Mouse (Mus musculus) cerebellum, adult 2 months (tissue): ENCODE results near the gene Ifi203. TPM values are rescaled to one million over a fixed set of nuclear protein-coding genes. Genes with fewer than 3 reads are reported as not detected.
"Not testable (repeated sequence)": the region's sequence is repeated elsewhere in the genome, so short reads cannot be mapped to it uniquely, and the experiment has no call there.

Experiments
- DNase-seq, 2 experiments: peaks; one replicate each; pipeline ENCODE4 v3.0.0; 2021
- H3K27ac ChIP-seq: fragments of 200-500 bp; 2 replicates; pipeline ENCODE4 v1.5.1; 2012; ENCODE audit warnings: low read length, control low read depth, inconsistent platforms; ENCODE audit not compliant: insufficient read depth
- H3K27me3 ChIP-seq: fragments of 200-500 bp; 2 replicates; pipeline ENCODE4 v1.6.1; 2012; ENCODE audit warnings: inconsistent platforms, mild to moderate bottlenecking, low read length, moderate library complexity; ENCODE audit not compliant: control insufficient read depth, insufficient read depth
- H3K4me1 ChIP-seq: fragments of 200-500 bp; 2 replicates; pipeline ENCODE4 v1.6.1; 2011; ENCODE audit warnings: low read length; ENCODE audit not compliant: control insufficient read depth, insufficient read depth
- H3K4me3 ChIP-seq: fragments of 200-500 bp; replicated peaks from 2 replicates; pipeline ENCODE3; 2011; ENCODE audit warnings: mild to moderate bottlenecking, low read depth, low read length, control low read depth; ENCODE audit not compliant: insufficient read depth
- CTCF ChIP-seq: fragments of 200-500 bp; IDR thresholded peaks from 2 replicates; pipeline ENCODE4 v1.5.1; 2011; ENCODE audit warnings: low read depth, mild to moderate bottlenecking, control low read depth, low read length, moderate library complexity, borderline replicate concordance; ENCODE audit not compliant: insufficient read depth
- POLR2A ChIP-seq: fragments of 200-500 bp; IDR thresholded peaks from 2 replicates; pipeline ENCODE4 v1.6.1; 2011; ENCODE audit warnings: low read length, control low read depth, borderline replicate concordance; ENCODE audit not compliant: insufficient read depth
- WGBS: fragments of 180-500 bp; shearing (Covaris S2); methylation state at CpG from one replicate; pipeline ENCODE4 v1.1.7; 2018; 5-methylcytosine and 5-hydroxymethylcytosine counted together
- polyA plus RNA-seq: library from polyadenylated mRNA; depleted of rRNA; stranded (reverse); fragments of >200 nt; gene quantifications from 2 replicates; pipeline ENCODE4 v1.2.3, GENCODE M21; 2012; rRNA removed

Ifi203 gene
- polyA plus RNA-seq, 1 experiment = 1.7 TPM

DNA sequence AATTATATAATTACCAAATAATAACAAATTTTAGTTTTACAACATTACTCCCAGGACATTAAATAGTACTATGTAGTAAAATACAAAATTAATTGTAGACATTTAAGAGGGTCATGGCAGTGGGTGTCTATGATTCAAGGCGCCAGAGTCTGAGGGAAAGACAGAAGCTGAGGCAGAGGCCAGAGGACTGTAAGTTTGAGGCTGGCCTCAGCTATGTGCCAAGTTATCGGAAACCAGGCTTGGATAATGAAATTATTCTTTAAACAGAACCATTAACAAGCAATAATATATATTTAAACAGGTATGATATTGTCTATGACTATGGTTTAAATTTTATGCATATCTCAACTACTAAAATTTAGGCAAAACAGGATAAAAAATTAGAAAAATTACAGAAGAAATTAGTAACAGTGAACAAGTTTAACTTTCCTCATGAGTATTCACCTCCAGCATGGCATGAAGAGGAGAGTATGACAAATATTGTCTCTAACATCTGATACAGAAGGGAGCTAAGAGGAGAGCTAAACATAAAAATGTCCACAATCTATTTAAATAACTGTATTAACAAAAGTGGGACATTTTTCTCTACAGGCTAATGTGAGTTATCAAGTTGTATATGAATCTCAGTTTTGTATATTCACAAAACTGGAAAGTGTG, 30.5 kb downstream of the Ifi203 start:
- TF ChIP-seq CTCF (no peak), POLR2A (no peak)
- no peak for DNase-seq
- H3K4me3 ChIP-seq = no peak overlapping the region
- no peak overlapping the region for H3K27ac ChIP-seq
- no peaks in the 10 kb centered on the region for H3K4me1 ChIP-seq
- 94% methylated on average over 2 of the region's 2 CpGs for WGBS
- no peaks in the 10 kb centered on the region for H3K27me3 ChIP-seq

DNA sequence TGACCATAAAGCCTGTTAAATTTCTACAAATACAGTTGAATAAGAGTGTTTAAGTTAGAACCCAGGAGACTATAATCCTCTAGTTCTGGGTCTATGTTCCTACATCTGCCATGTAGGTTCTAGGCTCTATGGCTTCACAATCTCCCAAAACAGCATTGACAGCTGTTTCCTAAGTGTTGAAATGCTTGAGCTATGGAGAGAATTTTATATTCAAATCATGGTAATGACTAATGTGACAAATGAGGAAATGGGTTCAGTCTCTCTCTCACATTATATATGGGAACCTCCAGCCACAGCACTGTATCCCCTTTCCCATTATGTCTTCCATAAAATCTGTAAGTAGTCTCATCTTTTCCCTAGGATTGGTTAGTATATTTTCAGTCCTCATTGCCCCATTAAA, 34.1 kb downstream of the Ifi203 start:
- not testable (repeated sequence) for DNase-seq, H3K4me3 ChIP-seq, H3K27me3 ChIP-seq, H3K4me1 ChIP-seq, H3K27ac ChIP-seq

DNA sequence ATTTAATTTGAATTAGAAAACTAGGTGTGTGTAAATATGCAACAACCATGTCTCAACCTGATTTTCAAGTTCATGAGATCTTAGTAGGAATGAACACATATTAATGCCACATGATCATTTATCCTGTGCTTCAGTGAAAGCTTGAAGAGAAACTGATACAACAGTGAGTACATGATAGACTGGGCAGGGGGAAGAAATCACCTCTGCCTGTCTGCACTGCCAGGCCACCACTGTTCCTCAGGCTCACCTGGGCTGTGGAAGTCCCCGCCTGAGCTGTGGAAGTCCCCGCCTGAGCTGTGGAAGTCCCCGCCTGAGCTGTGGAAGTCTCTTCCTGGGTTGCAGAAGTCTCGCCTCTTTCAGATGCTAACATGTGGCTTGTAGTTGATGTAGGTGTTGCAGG, 36.6 kb downstream of the Ifi203 start:
- DNase-seq, H3K27me3 ChIP-seq, H3K4me1 ChIP-seq, H3K27ac ChIP-seq, H3K4me3 ChIP-seq: not testable (repeated sequence)
- 89% methylated on average over 4 of the region's 4 CpGs for WGBS

- H3K4me3 ChIP-seq, H3K27ac ChIP-seq, H3K27me3 ChIP-seq, DNase-seq, H3K4me1 ChIP-seq: not testable (repeated sequence)
Measured at GRCm38 (mm10) chr1:173889741-173890140, 52.7 kb downstream of the Ifi203 start.

DNA sequence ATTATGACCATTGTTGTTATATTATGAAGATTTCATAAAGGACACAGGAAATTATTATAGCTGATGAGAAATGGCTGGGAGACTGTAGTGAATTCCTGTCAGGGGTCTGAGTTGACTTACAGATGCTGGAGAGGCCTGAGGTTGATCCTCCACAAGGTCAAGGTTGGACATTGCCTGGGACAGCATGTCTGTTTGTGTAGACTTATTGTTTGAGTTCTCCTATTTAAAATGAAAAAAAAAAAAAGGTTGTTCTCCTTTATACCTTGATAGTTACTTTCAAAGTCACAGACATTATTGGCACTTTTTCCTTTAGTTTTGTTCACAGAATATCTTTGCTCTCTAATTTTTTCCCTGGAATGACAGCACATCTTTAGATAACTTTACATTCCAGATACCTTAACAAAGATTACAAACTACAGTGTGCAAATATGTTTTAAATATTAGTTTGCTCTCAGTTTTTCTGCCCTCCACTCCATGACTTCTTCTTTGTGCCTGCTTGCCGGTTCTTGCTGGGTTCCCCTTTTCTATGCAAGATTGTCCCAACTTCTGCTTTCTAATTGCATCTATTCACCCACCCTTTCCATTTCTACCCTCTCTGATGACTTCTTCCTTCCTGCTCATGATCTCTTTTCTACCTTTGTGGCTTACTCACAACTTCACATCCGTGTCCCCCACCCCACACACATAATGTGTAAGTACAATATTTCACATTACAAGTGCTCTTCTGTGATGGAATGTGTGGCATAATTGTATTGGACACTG, 55.3 kb downstream of the Ifi203 start:
- DNase-seq = not testable (repeated sequence)
- WGBS = 100% methylated on average over 1 of the region's 2 CpGs

GRCm38 (mm10) chr1:173880004-173880666, 62.3 kb downstream of the Ifi203 start:
- 8% methylated on average over 3 of the region's 3 CpGs for WGBS
- H3K27ac ChIP-seq, H3K4me3 ChIP-seq, H3K27me3 ChIP-seq, H3K4me1 ChIP-seq: not testable (repeated sequence)
- peak; percentile 11 to 48 for DNase-seq

More for the DNA sequence above, 55.3 kb downstream of the Ifi203 start:
- not testable (repeated sequence) for H3K4me3 ChIP-seq, H3K27ac ChIP-seq, H3K27me3 ChIP-seq, H3K4me1 ChIP-seq

DNA sequence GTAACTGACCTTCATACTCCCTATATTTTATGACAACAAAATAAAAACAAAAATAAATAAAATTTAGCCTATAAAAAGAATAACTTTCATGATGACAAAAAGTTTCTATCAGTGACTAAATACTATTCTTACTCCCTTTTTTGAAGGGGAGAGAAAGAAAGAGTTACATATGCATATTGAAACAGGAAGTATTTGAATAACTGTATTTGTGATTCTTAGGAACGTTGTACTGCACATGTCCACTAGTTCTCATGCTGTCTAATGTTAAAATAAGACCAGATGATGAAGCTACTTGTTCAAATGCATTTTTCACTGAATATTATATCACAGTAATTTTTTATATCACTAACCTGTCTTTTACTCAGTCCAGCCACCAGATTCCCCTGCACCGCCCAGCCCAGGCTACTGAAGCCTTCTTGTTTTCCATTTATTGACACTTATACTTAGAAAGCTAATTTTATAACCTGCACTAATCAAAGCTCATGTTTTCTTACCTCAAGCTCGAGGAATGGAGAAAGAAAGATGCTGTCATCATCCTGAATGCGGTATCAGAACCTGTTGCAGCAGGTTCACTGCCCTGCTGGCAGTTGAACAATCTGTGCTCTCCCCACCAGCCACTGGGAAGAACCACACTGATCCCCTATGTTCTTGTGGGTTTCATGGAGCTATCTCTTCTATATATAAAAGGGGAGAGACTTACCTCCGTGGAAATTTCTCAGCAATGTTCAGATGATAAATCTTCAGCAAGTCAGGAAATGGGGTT, 63.1 kb downstream of the Ifi203 start:
- H3K27me3 ChIP-seq, H3K4me3 ChIP-seq, H3K27ac ChIP-seq, DNase-seq, H3K4me1 ChIP-seq: not testable (repeated sequence)
- 39% methylated on average over 5 of the region's 5 CpGs for WGBS

- H3K27me3 ChIP-seq, DNase-seq, H3K4me1 ChIP-seq, H3K4me3 ChIP-seq, H3K27ac ChIP-seq: not testable (repeated sequence)
- 55% methylated on average over 6 of the region's 6 CpGs for WGBS
Measured at GRCm38 (mm10) chr1:173878264-173878663, 64.2 kb downstream of the Ifi203 start.

- H3K27ac ChIP-seq, H3K4me3 ChIP-seq, DNase-seq, H3K4me1 ChIP-seq, H3K27me3 ChIP-seq: not testable (repeated sequence)
- WGBS = 53% methylated on average over 1 of the region's 1 CpGs
Measured at GRCm38 (mm10) chr1:173877125-173877524, 65.3 kb downstream of the Ifi203 start.

Other genes starting within 250 kb of the Ifi203 start
- gene Ifi207, start 200.9 kb downstream of the Ifi203 start, polyA plus RNA-seq = 0.15 and 0.21 TPM in 2 replicates
- gene Ifi204, start 175.7 kb downstream of the Ifi203 start, polyA plus RNA-seq = 0.16 and 0.30 TPM in 2 replicates
- gene Ifi211, start 29.6 kb downstream of the Ifi203 start, polyA plus RNA-seq = 0.11 and 0.14 TPM in 2 replicates
- gene Mndal, start 181 bp downstream of the Ifi203 start, polyA plus RNA-seq = 3.5 TPM in 2 replicates
- gene Ifi202b, start 40.1 kb upstream of the Ifi203 start, polyA plus RNA-seq = not detected in 2 replicates
- not detected in 2 replicates for gene Ifi205, start 89.1 kb upstream of the Ifi203 start, polyA plus RNA-seq
- not detected in 2 replicates for gene Olfr433, start 98.0 kb upstream of the Ifi203 start, polyA plus RNA-seq
- not detected in 2 replicates for gene Olfr432, start 106.5 kb upstream of the Ifi203 start, polyA plus RNA-seq
- not detected in 2 replicates for gene Olfr430, start 123.9 kb upstream of the Ifi203 start, polyA plus RNA-seq
- not detected in 2 replicates for gene Olfr429, start 141.7 kb upstream of the Ifi203 start, polyA plus RNA-seq
- gene Olfr427, start 154.2 kb upstream of the Ifi203 start, polyA plus RNA-seq = not detected in 2 replicates
- gene Olfr231, start 178.5 kb upstream of the Ifi203 start, polyA plus RNA-seq = not detected in 2 replicates
- gene Olfr424, start 188.8 kb upstream of the Ifi203 start, polyA plus RNA-seq = not detected in 2 replicates
- gene Olfr420, start 213.0 kb upstream of the Ifi203 start, polyA plus RNA-seq = not detected in 2 replicates
- 0.02 and 0.03 TPM in 2 replicates for gene Spta1, start 230.1 kb upstream of the Ifi203 start, polyA plus RNA-seq